Mouse (Mus musculus): Measurements from ENCODE around the gene Lrrc25. TPM values are rescaled to one million over a fixed set of nuclear protein-coding genes. Genes with fewer than 3 reads are reported as not detected.

The Lrrc25 gene
- 0.72 and 1.7 TPM in 2 replicates for polyA plus RNA-seq (2021; fragmentation: Nextera tagmentation)
- long read RNA-seq, experiment 1, partial matches to known transcripts: 0 of 5 reads
- long read RNA-seq, experiment 1, other reads (novel, unspliced or antisense): 1 of 5 reads
- long read RNA-seq, experiment 2, partial matches to known transcripts: 0 of 2 reads
- long read RNA-seq, experiment 2, other reads (novel, unspliced or antisense): 0 of 2 reads

GRCm38 (mm10) chr8:70615894-70616293 is at the start of gene Lrrc25:
Gene Lrrc25, plus strand, starts transcription at chr8:70616155.

GRCm38 (mm10) chr8:70593961-70594609 is 21.9 kb upstream of the Lrrc25 start, which contains the start of gene Isyna1:
Gene Isyna1, plus strand, starts transcription at chr8:70594373.

GRCm38 (mm10) chr8:70608749-70609367 is 7.1 kb upstream of the Lrrc25 start, which contains the start of gene Ssbp4:
Gene Ssbp4, minus strand, starts transcription at chr8:70608872.

GRCm38 (mm10) chr8:70632346-70632892 is 16.5 kb downstream of the Lrrc25 start, which contains the start of gene Gdf15:
Gene Gdf15, minus strand, starts transcription at chr8:70632456.

GRCm38 (mm10) chr8:70660273-70660725 is 44.3 kb downstream of the Lrrc25 start, which contains the start of gene Pgpep1:
Gene Pgpep1, minus strand, starts transcription at chr8:70660388.

Other genes with a start within 250 kb of the Lrrc25 start
- 0.23 and 0.41 TPM in 2 replicates for gene Comp, start 242.6 kb upstream of the Lrrc25 start, polyA plus RNA-seq (2021; fragmentation: Nextera tagmentation)
- gene Crtc1, start 176.6 kb upstream of the Lrrc25 start, polyA plus RNA-seq (2021; fragmentation: Nextera tagmentation): 53.2 and 75.6 TPM in 2 replicates
- gene Klhl26, start 139.2 kb upstream of the Lrrc25 start, polyA plus RNA-seq (2021; fragmentation: Nextera tagmentation): 30.8 and 37.7 TPM in 2 replicates
- 550 and 567 TPM in 2 replicates for gene Tmem59l, start 128.8 kb upstream of the Lrrc25 start, polyA plus RNA-seq (2021; fragmentation: Nextera tagmentation)
- gene Crlf1, start 123.0 kb upstream of the Lrrc25 start, polyA plus RNA-seq (2021; fragmentation: Nextera tagmentation): 0.81 and 2.0 TPM in 2 replicates
- gene Rex1bd, start 109.4 kb upstream of the Lrrc25 start, polyA plus RNA-seq (2021; fragmentation: Nextera tagmentation): 347 and 396 TPM in 2 replicates
- gene Uba52, start 105.4 kb upstream of the Lrrc25 start, polyA plus RNA-seq (2021; fragmentation: Nextera tagmentation): 3,921 and 4,944 TPM in 2 replicates
- gene Fkbp8, start 88.4 kb upstream of the Lrrc25 start, polyA plus RNA-seq (2021; fragmentation: Nextera tagmentation): 287 and 603 TPM in 2 replicates
- 73.8 and 77.6 TPM in 2 replicates for gene Kxd1, start 88.2 kb upstream of the Lrrc25 start, polyA plus RNA-seq (2021; fragmentation: Nextera tagmentation)
- gene Ell, start 76.7 kb upstream of the Lrrc25 start, polyA plus RNA-seq (2021; fragmentation: Nextera tagmentation): 3.9 and 9.1 TPM in 2 replicates
- gene Isyna1, start 21.8 kb upstream of the Lrrc25 start, polyA plus RNA-seq (2021; fragmentation: Nextera tagmentation): 36.5 and 38.4 TPM in 2 replicates
- 88.8 and 293 TPM in 2 replicates for gene Ssbp4, start 7.3 kb upstream of the Lrrc25 start, polyA plus RNA-seq (2021; fragmentation: Nextera tagmentation)
- gene Gdf15, start 16.3 kb downstream of the Lrrc25 start, polyA plus RNA-seq (2021; fragmentation: Nextera tagmentation): 0.23 TPM in 1 of 2 replicates, not detected in the other
- 11.0 and 11.5 TPM in 2 replicates for gene Pgpep1, start 44.2 kb downstream of the Lrrc25 start, polyA plus RNA-seq (2021; fragmentation: Nextera tagmentation)
- 222 and 248 TPM in 2 replicates for gene Lsm4, start 57.1 kb downstream of the Lrrc25 start, polyA plus RNA-seq (2021; fragmentation: Nextera tagmentation)
- 5.3 and 148 TPM in 2 replicates for gene Jund, start 82.8 kb downstream of the Lrrc25 start, polyA plus RNA-seq (2021; fragmentation: Nextera tagmentation)
- 0.03 TPM in 1 of 2 replicates, not detected in the other for gene Iqcn, start 87.3 kb downstream of the Lrrc25 start, polyA plus RNA-seq (2021; fragmentation: Nextera tagmentation)
- 0.19 and 0.25 TPM in 2 replicates for gene Gm3336, start 102.4 kb downstream of the Lrrc25 start, polyA plus RNA-seq (2021; fragmentation: Nextera tagmentation)
- 0.18 and 0.60 TPM in 2 replicates for gene Pde4c, start 107.6 kb downstream of the Lrrc25 start, polyA plus RNA-seq (2021; fragmentation: Nextera tagmentation)
- 895 and 1,300 TPM in 2 replicates for gene Rab3a, start 138.5 kb downstream of the Lrrc25 start, polyA plus RNA-seq (2021; fragmentation: Nextera tagmentation)
- gene Mpv17l2, start 144.8 kb downstream of the Lrrc25 start, polyA plus RNA-seq (2021; fragmentation: Nextera tagmentation): 100 and 108 TPM in 2 replicates
- gene Pik3r2, start 160.6 kb downstream of the Lrrc25 start, polyA plus RNA-seq (2021; fragmentation: Nextera tagmentation): 82.0 and 99.2 TPM in 2 replicates
- 66.9 and 129 TPM in 2 replicates for gene Mast3, start 188.9 kb downstream of the Lrrc25 start, polyA plus RNA-seq (2021; fragmentation: Nextera tagmentation)
- gene Il12rb1, start 192.3 kb downstream of the Lrrc25 start, polyA plus RNA-seq (2021; fragmentation: Nextera tagmentation): 0.14 and 0.27 TPM in 2 replicates
- gene Arrdc2, start 223.6 kb downstream of the Lrrc25 start, polyA plus RNA-seq (2021; fragmentation: Nextera tagmentation): 9.4 and 9.7 TPM in 2 replicates
- 12.4 and 13.0 TPM in 2 replicates for gene Kcnn1, start 247.1 kb downstream of the Lrrc25 start, polyA plus RNA-seq (2021; fragmentation: Nextera tagmentation)